Mouse (Mus musculus) layer of hippocampus, adult 9-10 months (tissue): Measurements from ENCODE around the gene Hsd17b13.
A peak's percentile ranks its signal among the peaks of the same experiment; 100 is the strongest.
"Not testable (repeated sequence)": the region's sequence is repeated elsewhere in the genome, so short reads cannot be mapped to it uniquely, and the experiment has no call there.

ENCODE experiments used
- DNase-seq: peaks from one replicate; pipeline ENCODE4 v3.0.0; 2022; ENCODE audit warnings: low spot score

The Hsd17b13 gene

GRCm38 (mm10) chr5:103977297-103977696 is at the start of gene Hsd17b13:
TSS of gene Hsd17b13 (minus strand) at chr5:103977410.
- DNase-seq: no peak

GRCm38 (mm10) chr5:104025245-104025854 is 48.1 kb upstream of the Hsd17b13 start:
- DNase-seq: no peak

GRCm38 (mm10) chr5:104024762-104025161 is 47.6 kb upstream of the Hsd17b13 start:
- no peak for DNase-seq

GRCm38 (mm10) chr5:104024193-104024592 is 47.0 kb upstream of the Hsd17b13 start:
- not testable (repeated sequence) for DNase-seq

- DNase-seq: no peak
Measured at GRCm38 (mm10) chr5:104023289-104024020, 46.2 kb upstream of the Hsd17b13 start.

GRCm38 (mm10) chr5:104022558-104022957 is 45.3 kb upstream of the Hsd17b13 start:
- DNase-seq: no peak

GRCm38 (mm10) chr5:104021597-104022378 is 44.6 kb upstream of the Hsd17b13 start, which contains the start of gene Hsd17b11:
TSS of gene Hsd17b11 (minus strand) at chr5:104021919.
- DNase-seq: peak; percentile 55

- DNase-seq: no peak
Measured at GRCm38 (mm10) chr5:104011419-104011818, 34.2 kb upstream of the Hsd17b13 start.

- no peak for DNase-seq
Measured at GRCm38 (mm10) chr5:104010261-104010660, 33.1 kb upstream of the Hsd17b13 start.

GRCm38 (mm10) chr5:104009421-104009820 is 32.2 kb upstream of the Hsd17b13 start:
- no peak for DNase-seq

GRCm38 (mm10) chr5:104007801-104008200 is 30.6 kb upstream of the Hsd17b13 start:
- DNase-seq: no peak

GRCm38 (mm10) chr5:104006811-104007210 is 29.6 kb upstream of the Hsd17b13 start:
- DNase-seq: no peak

- no peak for DNase-seq
Measured at GRCm38 (mm10) chr5:104003955-104004354, 26.7 kb upstream of the Hsd17b13 start.

GRCm38 (mm10) chr5:104003256-104003931 is 26.2 kb upstream of the Hsd17b13 start:
- DNase-seq: no peak

GRCm38 (mm10) chr5:104002549-104003255 is 25.5 kb upstream of the Hsd17b13 start:
- no peak for DNase-seq

GRCm38 (mm10) chr5:103999738-104000137 is 22.5 kb upstream of the Hsd17b13 start:
- DNase-seq: peak; percentile 58

GRCm38 (mm10) chr5:103998739-103999138 is 21.5 kb upstream of the Hsd17b13 start:
- DNase-seq: no peak

GRCm38 (mm10) chr5:103995181-103995580 is 18.0 kb upstream of the Hsd17b13 start:
- peak; percentile 29 for DNase-seq

- DNase-seq: no peak
Measured at GRCm38 (mm10) chr5:103994669-103995068, 17.5 kb upstream of the Hsd17b13 start.

- no peak for DNase-seq
Measured at GRCm38 (mm10) chr5:103993601-103994000, 16.4 kb upstream of the Hsd17b13 start.

- no peak for DNase-seq
Measured at GRCm38 (mm10) chr5:103992831-103993230, 15.6 kb upstream of the Hsd17b13 start.
